In genomic region chr4:98924071-98924905, GRCm38 (mm10) we compare ENCODE assay signal across 8 mouse cellular contexts. TPM values are rescaled to one million over a fixed set of nuclear protein-coding genes. Genes with fewer than 3 reads are reported as not detected.
A peak's percentile ranks its signal among the peaks of the same experiment; 100 is the strongest.
DNase-seq lines count a peak whose midpoint lies in the region; ATAC-seq and TF ChIP-seq lines count a peak whose summit lies in the region.

No protein-coding gene starts in this region.

- no peaks in the 10 kb centered on the region for H3K9me3 ChIP-seq in ES-Bruce4 (replicated peaks; ENCODE audit: control insufficient read depth, insufficient read depth, low read length, poor library complexity, severe bottlenecking)
- no peaks in the 10 kb centered on the region for H3K9me3 ChIP-seq in heart, embryonic 13.5 days
- H3K9me3 ChIP-seq in limb, embryonic 11.5 days (ENCODE audit: control insufficient read depth, low read length), result no peaks in the 10 kb centered on the region
- no peaks in the 10 kb centered on the region for H3K9me3 ChIP-seq in midbrain, embryonic 16.5 days (replicated peaks; ENCODE audit: control insufficient read depth, low read length, poor library complexity, severe bottlenecking)

- WGBS in cerebellum, adult 2 months, result under 1% methylated on average over 66 of the region's 66 CpGs
- under 1% methylated on average over 66 of the region's 66 CpGs for WGBS in heart, embryonic 13.5 days
- WGBS in limb, embryonic 11.5 days, result under 1% methylated on average over 59 of the region's 66 CpGs
- under 1% methylated on average over 63 of the region's 66 CpGs for WGBS in midbrain, embryonic 16.5 days

- peak overlapping the region; percentile 89 for H3K27ac ChIP-seq in ES-Bruce4 (ENCODE audit: insufficient read depth, low read length)
- H3K27ac ChIP-seq in cerebellum, adult 2 months (ENCODE audit: insufficient read depth, low read length), result peak overlapping the region; percentile 94
- H3K27ac ChIP-seq in heart, embryonic 13.5 days (replicated peaks), result peak overlapping the region; percentile 100
- peak overlapping the region; percentile 100 for H3K27ac ChIP-seq in limb, embryonic 11.5 days (replicated peaks; ENCODE audit: low read depth, low read length)
- H3K27ac ChIP-seq in midbrain, embryonic 16.5 days (ENCODE audit: low read length), result peak overlapping the region; percentile 100

- no peak for TF ChIP-seq CTCF in ES-Bruce4 (IDR thresholded peaks at IDR 0.05; ENCODE audit: low read depth, low read length)
- no peak for TF ChIP-seq CTCF in cerebellum, adult 2 months (IDR thresholded peaks at IDR 0.05; ENCODE audit: borderline replicate concordance, insufficient read depth, low read depth, low read length)

- no peak for TF ChIP-seq POLR2A in ES-Bruce4 (IDR thresholded peaks at IDR 0.05; ENCODE audit: insufficient read depth, low read length)
- TF ChIP-seq POLR2A in cerebellum, adult 2 months (IDR thresholded peaks at IDR 0.05; ENCODE audit: borderline replicate concordance, insufficient read depth, low read length), result no peak

- H3K4me3 ChIP-seq in ES-Bruce4 (ENCODE audit: low read depth, low read length), result peak overlapping the region; percentile 88
- H3K4me3 ChIP-seq in cerebellum, adult 2 months (replicated peaks; ENCODE audit: insufficient read depth, low read depth, low read length), result peak overlapping the region; percentile 95
- H3K4me3 ChIP-seq in heart, embryonic 13.5 days, result peak overlapping the region; percentile 97
- H3K4me3 ChIP-seq in limb, embryonic 11.5 days (ENCODE audit: low read depth, low read length), result peak overlapping the region; percentile 95
- peak overlapping the region; percentile 88 for H3K4me3 ChIP-seq in midbrain, embryonic 16.5 days (ENCODE audit: low read depth, low read length)

- H3K4me1 ChIP-seq in ES-Bruce4 (ENCODE audit: control insufficient read depth, insufficient read depth, low read length), result no peaks in the 10 kb centered on the region
- no peaks in the 10 kb centered on the region for H3K4me1 ChIP-seq in cerebellum, adult 2 months (ENCODE audit: control insufficient read depth, insufficient read depth, low read length)
- H3K4me1 ChIP-seq in heart, embryonic 13.5 days, result peaks cover 25% of the 10 kb centered on the region
- peaks cover 5% of the 10 kb centered on the region; the same call in 1 of the 2 replicates for H3K4me1 ChIP-seq in limb, embryonic 11.5 days (ENCODE audit: control insufficient read depth, insufficient read depth, low read length)
- peaks cover 19% of the 10 kb centered on the region for H3K4me1 ChIP-seq in midbrain, embryonic 16.5 days (ENCODE audit: control insufficient read depth, insufficient read depth, low read length)

- ATAC-seq in heart, embryonic 13.5 days (ENCODE audit: extremely low read depth, insufficient number of reproducible peaks, low FRiP score, low TSS enrichment), result peak; percentile 17; the same call in 1 of the 2 replicates
- peak; percentile 10 for ATAC-seq in limb, embryonic 11.5 days (ENCODE audit: insufficient number of reproducible peaks, low FRiP score, low TSS enrichment, low read depth)
- ATAC-seq in midbrain, embryonic 16.5 days, result peak; percentile 25
- no peak; the same call in none of the 2 replicates for ATAC-seq in frontal cortex, adult (ENCODE audit: low TSS enrichment)

- H3K36me3 ChIP-seq in ES-Bruce4 (ENCODE audit: control insufficient read depth, insufficient read depth, low read length, poor library complexity, severe bottlenecking), result peaks cover 9% of the 10 kb centered on the region
- H3K36me3 ChIP-seq in heart, embryonic 13.5 days, result peaks cover 11% of the 10 kb centered on the region
- no peaks in the 10 kb centered on the region for H3K36me3 ChIP-seq in limb, embryonic 11.5 days (ENCODE audit: control insufficient read depth, insufficient read depth, low read length)
- no peaks in the 10 kb centered on the region for H3K36me3 ChIP-seq in midbrain, embryonic 16.5 days (ENCODE audit: control insufficient read depth, insufficient read depth, low read length)

- no peaks in the 10 kb centered on the region for H3K27me3 ChIP-seq in ES-Bruce4 (ENCODE audit: control insufficient read depth, insufficient read depth, low read length, poor library complexity, severe bottlenecking)
- H3K27me3 ChIP-seq in cerebellum, adult 2 months (ENCODE audit: control insufficient read depth, insufficient read depth, low read length), result no peaks in the 10 kb centered on the region
- no peaks in the 10 kb centered on the region for H3K27me3 ChIP-seq in heart, embryonic 13.5 days (replicated peaks)
- no peaks in the 10 kb centered on the region for H3K27me3 ChIP-seq in limb, embryonic 11.5 days (ENCODE audit: control insufficient read depth, insufficient read depth, low read length)
- no peaks in the 10 kb centered on the region for H3K27me3 ChIP-seq in midbrain, embryonic 16.5 days (ENCODE audit: control insufficient read depth, insufficient read depth, low read depth, low read length)

- peak overlapping the region; percentile 99 for H3K9ac ChIP-seq in ES-Bruce4 (ENCODE audit: low read depth, poor library complexity, severe bottlenecking)
- H3K9ac ChIP-seq in heart, embryonic 13.5 days, result peak overlapping the region; percentile 96
- peak overlapping the region; percentile 96 for H3K9ac ChIP-seq in limb, embryonic 11.5 days (ENCODE audit: low read length)
- peak overlapping the region; percentile 87 for H3K9ac ChIP-seq in midbrain, embryonic 16.5 days (ENCODE audit: low read depth, low read length)

- peak overlapping the region; percentile 78 for H3K4me2 ChIP-seq in heart, embryonic 13.5 days
- peak overlapping the region; percentile 69 for H3K4me2 ChIP-seq in limb, embryonic 11.5 days (ENCODE audit: low read depth, severe bottlenecking)
- peak overlapping the region; percentile 86 for H3K4me2 ChIP-seq in midbrain, embryonic 16.5 days (ENCODE audit: low read length)

- DNase-seq in frontal cortex, adult 2 months (ENCODE audit: extremely low spot score in 1 of 2, low spot score in 1 of 2), result peak; percentile 8 to 19
- no peak for DNase-seq in frontal cortex, postnatal 10 days (ENCODE audit: low spot score in 2 of 2)
- peak; percentile 8 to 20 for DNase-seq in cerebellum, adult 2 months
- DNase-seq in limb, embryonic 11.5 days (ENCODE audit: low spot score), result peak; percentile 40

- TF ChIP-seq EP300 in ES-Bruce4 (IDR thresholded peaks at IDR 0.05; ENCODE audit: insufficient read depth, low read depth, low read length), result no peak

RNA-seq across cellular contexts. Expression of gene Usp1, which starts 0.7 kb away (rescaled TPM):
- polyA plus RNA-seq in frontal cortex, adult 2 months (2012; rRNA removed), result 12.0 and 15.1 TPM in 2 replicates
- polyA plus RNA-seq in ES-Bruce4 (2011; ENCODE audit: insufficient read depth, insufficient read length, low read depth, missing spikeins), result 75.5 and 80.1 TPM in 2 replicates
- polyA plus RNA-seq in cerebellum, adult 2 months (2012; rRNA removed), result 21.1 and 21.3 TPM in 2 replicates
- polyA plus RNA-seq in heart, embryonic 13.5 days (2015; fragmentation: Nextera tagmentation; extraction: Ambion mirVana), result 44.3 and 47.7 TPM in 2 replicates
- 132 and 136 TPM in 2 replicates for polyA plus RNA-seq in limb, embryonic 11.5 days (2014; fragmentation: Nextera tagmentation; extraction: Ambion mirVana)
- 21.6 and 24.6 TPM in 2 replicates for polyA plus RNA-seq in midbrain, embryonic 16.5 days (2015; fragmentation: Nextera tagmentation; extraction: Ambion mirVana)

Comparison
In these comparisons a context has a peak if more than half of its experiments do, and no peak if none do; other contexts are left out.
1. DNase-seq: peak in frontal cortex, adult 2 months (2 of 2), cerebellum, adult 2 months (2 of 2) and limb, embryonic 11.5 days (single experiment); none in frontal cortex, postnatal 10 days (0 of 2).
2. Peak in every context shown above with its lines, with median percentiles within 50 percentile points of each other: H3K27ac ChIP-seq, H3K4me3 ChIP-seq, H3K9ac ChIP-seq and H3K4me2 ChIP-seq.